Mouse (Mus musculus) mouse trophoblast stem cell (cell line): ENCODE measurements around the gene Sall4.
"Not testable (repeated sequence)": the region's sequence is repeated elsewhere in the genome, so short reads cannot be mapped to it uniquely, and the experiment has no call there.

Experiments used
- in situ Hi-C, 2 experiments: fragments of 300-500 bp; cut with MseI, MboI; formaldehyde crosslinking; loops; 2 replicates in 1 of 2; 3 replicates in 1 of 2; pipeline ENCODE4 v1.15.1; 2025

Gene Sall4

DNA sequence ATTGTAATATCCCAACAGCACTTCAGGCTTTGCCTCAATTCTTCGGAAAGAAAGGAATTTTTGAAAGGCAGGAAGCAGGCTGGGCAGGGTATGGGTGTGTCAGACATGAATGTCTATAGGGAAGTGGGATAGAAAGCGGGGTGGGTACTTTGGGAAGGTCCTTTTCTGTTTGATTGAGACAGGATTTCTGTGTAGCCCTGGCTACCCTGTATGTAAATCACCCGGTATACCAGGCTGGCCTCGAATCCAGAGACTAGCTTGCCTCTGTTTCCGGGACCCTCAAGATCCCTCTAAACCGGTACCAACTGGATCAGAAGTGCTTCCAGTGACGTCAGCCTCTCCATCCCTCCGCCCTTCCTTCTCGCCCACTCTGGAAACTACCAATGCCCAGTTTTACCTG, 6.6 kb downstream of the Sall4 start:
- in situ Hi-C loops, result loop anchor here in 1 of 2 experiments (25.0 kb wide), 1 partner anchor 101 kb away; no protein-coding TSS in a partner anchor

DNA sequence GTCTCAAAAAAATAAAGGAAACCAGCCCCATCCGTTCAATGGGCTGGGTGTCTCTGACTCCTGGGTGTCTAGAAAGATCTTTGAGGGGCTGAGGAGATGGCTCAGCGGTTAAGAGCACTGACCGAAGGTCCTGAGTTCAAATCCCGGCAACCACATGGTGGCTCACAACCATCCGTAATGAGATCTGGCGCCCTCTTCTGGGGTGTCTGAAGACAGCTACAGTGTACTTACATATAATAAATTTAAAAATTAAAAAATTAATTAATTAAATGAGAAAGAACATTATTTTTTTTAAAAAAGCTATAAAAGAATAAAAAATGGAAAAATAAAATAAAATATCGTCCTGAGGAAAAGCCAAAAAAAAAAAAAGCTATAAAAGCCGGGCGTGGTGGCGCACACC, 23.3 kb downstream of the Sall4 start:
- in situ Hi-C loops, result not testable (repeated sequence)

DNA sequence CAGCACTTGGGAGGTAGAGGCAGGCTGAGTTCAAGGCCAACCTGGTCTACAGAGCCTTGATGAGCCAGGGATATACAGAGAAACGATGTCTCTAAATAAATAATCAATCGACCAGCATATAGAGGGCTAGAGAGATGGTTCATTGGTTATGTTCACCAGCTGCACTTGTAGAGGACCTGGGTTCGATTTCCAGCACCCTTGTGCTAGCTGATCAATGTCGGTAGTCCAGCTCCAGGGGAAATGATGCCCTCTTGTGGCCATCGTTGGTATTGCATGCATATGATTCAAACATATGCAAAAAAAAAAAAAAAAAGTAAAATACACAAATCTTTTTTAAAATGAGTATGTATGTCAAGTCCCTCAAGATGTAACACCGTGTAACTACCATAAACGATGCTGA, 25.1 kb downstream of the Sall4 start:
- in situ Hi-C loops, result no loop called here

DNA sequence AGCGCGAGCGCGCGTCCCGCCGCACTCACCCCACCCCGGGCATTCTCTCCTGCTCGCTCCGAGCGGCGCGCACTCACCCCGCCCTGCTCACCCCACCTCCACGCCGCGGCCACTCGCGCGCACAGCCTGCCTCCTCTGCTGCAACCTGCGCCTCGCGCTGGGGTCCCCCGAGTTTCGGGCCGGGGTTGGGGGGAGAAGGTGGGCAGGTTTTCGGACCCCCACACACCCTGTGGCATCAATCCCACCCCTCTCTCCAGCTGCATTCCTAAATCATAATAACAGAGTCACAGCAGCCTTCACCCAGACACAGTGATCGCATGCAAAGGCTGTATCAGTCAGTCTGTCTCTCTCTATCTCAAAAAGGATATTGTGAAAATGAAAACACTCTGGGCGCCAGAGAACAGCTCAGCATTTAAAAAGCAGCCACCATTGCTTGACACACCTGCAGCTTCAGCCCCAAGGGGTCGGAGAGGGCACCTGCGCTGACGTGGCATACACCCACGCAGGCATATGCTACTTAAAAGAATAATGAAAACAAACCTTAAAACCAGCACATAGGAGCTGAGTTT, 25.6 kb downstream of the Sall4 start, which contains the start of gene Atp9a:
TSS of gene Atp9a (minus strand) at position 351 of the 569 bp plus-strand sequence.
- in situ Hi-C loops, result no loop called here

DNA sequence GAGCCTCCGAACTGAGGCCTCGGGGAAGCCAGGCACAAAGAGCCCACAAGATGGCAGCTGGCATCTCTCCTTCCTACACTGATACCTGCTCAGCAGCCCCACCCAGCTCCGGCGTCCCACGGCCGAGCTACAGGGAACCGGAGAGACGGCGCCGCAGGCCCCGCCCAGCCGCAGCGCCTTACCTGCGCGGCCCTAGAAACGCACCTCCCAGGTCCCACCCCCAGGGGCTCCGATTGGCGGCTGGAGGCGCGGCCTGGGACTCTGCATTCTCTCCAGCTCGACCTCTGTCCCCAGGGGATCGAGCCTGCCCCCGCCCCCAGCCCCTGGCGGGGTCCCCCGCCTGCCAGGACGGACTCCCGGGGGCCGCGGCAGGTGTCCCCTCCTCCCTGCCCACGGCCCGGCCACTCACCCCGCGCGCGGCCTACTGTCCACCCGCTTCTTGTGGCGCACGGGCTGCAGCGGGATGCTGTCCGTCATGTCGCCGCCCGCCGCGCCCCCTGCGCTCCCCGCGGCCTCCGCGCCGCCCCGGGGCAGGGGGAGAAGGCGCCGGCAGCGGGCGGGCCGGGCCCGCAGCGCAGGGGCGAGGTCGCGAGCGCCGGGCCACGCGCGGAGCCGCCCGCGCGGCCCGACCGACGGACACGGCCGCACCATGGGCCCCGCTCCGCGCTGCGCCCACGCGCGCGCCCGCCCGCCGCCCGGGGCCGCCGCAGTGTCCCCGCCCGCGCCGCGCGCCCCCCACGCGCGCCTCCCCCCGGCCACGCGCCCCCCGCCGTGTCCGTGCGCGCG, 26.3 kb downstream of the Sall4 start:
- in situ Hi-C loops, result no loop called here

DNA sequence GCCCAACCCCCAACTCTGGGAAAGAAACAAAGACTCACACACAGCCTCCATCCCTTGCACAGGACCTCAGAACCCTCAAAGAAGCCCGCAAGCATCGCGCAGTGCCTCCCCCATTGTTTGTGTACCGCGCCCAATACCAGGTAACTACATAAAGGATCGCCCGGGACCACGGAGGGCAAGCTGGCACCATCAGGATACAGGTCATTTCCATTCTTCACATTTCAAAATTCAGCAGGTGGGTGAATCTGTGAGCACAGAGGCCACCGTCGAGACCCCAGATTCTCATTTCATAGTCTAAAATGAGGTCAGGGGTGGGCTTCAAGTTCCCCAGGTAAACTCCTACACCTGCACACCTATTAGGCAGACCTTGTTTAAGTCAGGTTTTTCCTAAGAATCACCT, 27.2 kb downstream of the Sall4 start:
- in situ Hi-C loops, result no loop called here

DNA sequence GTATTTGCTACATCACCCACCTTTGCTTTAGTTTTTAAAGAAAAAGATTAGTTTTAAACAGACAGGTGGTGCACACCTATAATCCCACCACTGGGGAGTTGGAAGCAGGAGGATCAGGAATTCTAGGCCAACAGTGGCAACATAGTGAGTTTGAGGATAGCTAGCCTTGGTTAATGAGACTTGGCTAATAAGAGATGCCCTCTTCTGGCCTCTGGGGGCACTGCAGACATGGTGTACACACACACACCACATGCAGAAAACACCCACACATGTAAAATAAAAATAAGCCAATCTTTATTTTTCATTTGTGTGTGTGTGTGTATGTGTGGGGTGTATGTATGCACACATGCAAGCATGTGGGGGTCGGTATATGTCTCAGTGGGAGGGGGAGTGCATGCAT, 28.9 kb downstream of the Sall4 start:
- in situ Hi-C loops, result no loop called here

DNA sequence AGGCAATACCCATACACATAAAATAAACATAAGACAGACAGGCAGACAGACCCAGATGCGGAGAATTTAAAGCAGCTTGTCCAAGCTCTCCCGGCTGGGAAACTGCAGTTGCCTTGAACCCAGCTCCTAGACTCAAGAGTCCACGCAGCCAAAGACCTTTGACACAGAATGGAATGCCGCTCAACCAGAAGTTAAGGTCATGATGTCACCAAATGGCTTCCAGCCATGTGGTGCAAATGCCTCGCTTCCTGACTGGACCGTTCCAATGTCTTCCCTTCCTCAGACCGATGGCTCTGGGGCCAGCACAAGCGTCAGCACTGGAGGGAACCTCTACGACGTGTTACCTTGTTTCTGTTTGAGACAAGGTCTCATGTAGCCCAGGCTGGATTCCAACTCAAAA, 29.9 kb downstream of the Sall4 start:
- in situ Hi-C loops, result no loop called here

DNA sequence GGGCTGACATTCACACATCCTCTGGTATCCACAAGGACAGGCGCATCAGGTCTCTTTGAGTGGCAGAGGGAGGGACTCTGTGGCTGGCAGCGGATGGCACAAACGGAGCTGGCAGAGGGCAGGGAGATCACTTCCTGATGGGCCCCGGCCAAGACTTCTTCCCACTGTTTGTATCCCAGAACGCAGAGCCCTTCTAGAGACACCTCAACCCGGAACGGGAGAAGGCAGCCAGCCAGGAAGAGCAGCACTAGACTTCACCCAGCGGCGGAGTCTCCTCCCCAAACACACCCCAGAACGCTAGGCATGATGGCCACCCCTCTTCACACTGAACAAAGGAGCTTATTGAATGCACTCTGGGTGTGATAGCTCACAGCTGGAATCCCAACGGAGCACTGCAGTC, 33.7 kb downstream of the Sall4 start:
- in situ Hi-C loops, result loop anchor here in 1 of 2 experiments (5.0 kb wide), 1 partner anchor 42 kb away; no protein-coding TSS in a partner anchor

DNA sequence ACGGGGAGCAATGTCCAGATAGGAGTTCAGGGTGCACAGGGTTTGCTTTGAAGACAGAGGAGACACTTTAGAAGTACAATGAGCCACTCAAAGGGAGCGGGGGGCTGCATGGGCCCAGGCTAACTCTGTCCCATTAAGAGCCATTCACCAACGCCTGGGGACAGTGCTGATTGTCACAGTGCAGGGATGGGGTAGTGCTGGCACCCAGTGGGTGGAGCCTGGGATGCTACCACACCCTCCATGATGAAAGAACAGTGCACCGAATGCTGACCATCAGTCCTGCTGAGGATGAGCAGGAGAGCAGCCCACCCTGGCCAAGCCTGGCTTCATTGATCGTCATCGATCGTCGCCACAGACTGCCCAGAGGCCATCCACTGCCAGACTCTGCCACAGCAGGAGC, 36.5 kb downstream of the Sall4 start:
- in situ Hi-C loops, result loop anchor here in 1 of 2 experiments (5.0 kb wide), 1 partner anchor 39 kb away; no protein-coding TSS in a partner anchor

DNA sequence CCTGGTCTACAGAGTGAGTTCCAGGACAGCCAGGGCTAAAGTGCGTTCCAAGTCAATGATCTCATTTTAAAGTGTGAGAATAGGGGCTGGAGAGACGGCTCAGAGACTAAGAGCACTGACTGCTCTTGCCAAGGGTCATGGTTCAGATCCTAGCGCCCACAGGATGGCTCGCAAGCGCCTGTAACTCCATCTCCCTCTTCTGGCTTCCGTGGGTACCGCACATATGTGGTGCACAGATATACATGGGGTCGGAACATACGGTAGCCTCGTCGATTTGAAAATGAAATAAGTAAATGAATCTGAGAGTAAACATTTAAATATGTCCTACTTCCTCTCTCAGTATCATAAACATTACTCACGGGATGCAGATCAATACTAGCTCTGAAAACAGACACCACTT, 38.0 kb downstream of the Sall4 start:
- in situ Hi-C loops, result loop anchor here in 1 of 2 experiments (5.0 kb wide), 1 partner anchor 37 kb away; no protein-coding TSS in a partner anchor

DNA sequence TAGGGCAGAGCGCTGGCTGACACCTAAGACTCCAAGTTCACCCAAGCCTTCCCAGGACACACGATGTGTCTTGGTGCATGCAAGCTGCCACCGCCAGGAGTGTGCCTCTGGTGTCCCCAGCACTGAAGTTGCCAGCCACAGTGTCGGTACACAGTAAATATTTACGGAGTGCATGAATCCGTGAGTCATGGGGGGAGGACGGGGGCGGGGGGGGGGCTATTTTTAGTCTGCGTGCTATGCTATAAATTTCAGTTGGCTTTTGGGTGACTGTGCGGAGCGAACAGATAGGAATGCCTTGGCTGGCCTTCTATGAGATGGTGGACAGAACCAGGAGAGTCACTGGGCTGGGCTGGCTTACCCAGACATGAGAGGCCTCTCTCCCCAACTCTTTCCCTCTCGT, 39.7 kb downstream of the Sall4 start:
- in situ Hi-C loops, result no loop called here

DNA sequence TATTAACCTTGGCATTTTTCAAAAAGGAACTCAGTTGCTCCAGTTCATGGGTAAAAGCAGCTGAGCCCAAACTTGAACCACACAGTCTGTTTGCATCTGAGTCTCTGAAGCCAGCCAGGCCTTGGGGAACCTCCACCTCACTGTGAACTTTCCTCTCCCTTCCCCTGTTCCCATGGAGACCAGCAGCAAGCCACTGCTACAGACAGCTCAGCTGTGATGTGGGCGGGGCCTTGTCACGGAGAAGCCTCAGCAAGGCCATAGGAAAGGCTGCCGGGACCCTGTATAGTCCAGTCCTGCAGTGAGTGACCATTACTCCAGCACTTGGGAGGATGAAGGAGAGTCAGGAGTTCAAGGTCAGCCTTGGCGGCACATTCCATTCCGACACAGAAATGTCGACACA, 41.7 kb downstream of the Sall4 start:
- in situ Hi-C loops, result no loop called here

DNA sequence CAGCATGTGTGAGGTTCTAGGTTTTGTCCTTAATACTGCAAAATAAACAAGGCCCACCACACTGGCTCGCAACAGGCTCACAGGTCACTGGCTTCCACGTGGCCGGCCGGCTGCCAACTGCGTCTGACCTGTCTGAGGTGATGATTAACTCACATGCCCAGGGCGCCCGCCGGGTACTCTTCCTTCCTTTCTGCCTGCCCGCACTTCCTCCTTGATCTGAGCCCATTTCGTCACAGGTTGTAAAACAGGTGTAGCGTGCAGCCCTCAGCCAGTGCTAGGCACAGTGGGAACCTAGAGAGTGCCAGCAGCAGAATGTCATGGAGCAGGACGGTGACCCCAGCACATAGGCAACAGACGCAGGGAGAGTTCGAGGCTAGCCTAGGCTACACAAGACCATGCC, 46.4 kb downstream of the Sall4 start:
- in situ Hi-C loops, result no loop called here

DNA sequence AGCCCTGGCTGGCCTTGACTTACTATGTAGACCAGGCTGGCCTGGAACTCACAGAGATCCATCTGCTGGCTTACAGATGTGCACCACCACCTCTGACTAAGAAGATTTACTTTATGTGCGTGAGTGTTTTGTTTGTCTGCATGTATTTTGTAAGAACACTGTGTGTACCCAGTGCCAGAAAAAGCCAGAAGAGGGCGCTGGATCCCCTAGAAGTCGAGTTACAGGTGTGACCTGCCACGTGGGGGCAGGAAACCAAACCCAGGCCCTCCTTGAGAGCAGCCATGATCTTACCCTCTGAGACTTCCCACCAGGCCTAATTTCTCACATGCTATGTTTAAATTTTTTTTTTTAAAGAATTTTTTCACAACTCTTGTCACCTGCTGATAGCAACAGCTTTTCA, 48.0 kb downstream of the Sall4 start:
- in situ Hi-C loops, result no loop called here

DNA sequence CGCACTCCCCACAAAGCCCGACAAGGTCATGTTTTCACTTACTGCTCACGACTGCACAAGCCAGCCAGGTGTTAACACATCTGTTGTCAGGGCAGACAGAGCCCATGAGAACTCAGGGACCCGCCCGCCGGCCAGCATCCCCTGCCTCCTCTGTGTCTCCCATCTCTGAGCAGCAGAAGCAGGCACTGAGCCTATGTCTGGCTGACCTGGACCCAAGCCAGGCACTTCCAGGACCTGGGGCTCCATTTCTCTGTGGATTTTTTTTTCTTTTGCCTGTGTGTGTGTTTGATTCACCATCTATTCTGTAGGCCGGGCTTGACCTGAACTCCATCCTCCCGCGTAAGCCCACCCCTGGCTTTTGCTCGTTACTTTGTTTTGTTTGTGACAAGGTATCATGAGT, 49.0 kb downstream of the Sall4 start:
- in situ Hi-C loops, result no loop called here

DNA sequence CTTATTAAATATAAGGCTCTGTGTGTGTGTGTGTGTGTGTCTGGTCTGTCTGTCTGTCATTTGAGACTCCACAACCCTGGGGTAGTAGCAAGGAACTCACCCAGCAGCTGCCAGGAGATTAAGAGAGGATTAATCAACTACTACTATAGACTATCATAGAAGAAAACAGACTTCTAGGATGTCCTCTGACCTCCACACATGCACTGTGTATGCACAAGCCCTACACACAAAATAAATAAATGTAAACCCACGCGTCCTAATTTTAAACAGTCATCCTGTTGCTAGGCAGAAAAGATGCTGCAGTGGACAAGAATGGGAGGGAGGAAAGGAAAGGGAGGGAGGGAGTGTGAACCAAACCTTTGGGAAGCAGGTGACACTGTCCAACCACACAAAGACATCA, 49.5 kb downstream of the Sall4 start:
- in situ Hi-C loops, result no loop called here

DNA sequence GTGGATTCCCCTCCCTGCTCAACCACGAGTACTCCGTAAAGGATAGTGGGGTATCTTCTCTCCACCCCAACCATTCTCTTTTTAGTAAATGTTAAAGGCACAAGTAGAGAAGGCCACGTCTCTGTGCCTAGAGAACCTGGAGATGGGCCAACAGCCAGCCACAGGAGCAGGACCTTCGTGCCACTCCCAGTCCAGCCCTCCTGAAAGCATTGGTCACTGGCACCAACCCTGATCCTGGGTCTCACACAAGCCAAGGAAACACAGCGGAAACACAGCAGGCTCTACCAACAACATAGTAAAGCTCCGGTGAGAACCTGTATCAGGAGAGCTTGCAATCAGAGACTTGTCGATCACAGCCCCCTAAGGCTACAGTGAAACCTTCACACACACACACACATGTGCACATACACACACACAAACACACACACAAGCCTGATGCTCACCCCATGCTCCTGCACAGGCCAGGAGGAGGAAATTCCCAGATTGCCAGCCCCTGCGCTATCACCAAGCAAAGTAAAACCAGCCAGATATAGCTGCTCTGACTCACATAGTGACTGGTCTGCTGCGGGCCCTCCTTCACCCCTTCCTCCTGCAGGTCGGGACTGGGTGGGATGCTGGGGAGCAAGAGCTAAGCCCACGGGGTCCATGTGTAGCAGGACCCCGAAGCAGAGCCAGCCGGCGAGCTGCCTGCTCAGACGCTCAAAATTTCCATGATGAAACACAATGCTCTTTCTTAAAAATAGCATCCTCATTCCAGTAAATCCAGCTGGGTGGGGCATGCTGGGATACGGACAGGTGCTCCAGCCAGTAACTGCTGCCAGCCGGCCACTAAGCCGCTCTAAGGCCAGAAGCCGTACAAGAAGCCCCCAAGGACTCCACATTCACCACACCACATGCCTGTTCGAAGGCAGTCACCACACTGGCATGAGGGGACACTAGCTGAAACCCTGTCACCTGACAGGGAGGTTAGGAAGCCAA, 55.3 kb downstream of the Sall4 start:
- in situ Hi-C loops, result no loop called here

DNA sequence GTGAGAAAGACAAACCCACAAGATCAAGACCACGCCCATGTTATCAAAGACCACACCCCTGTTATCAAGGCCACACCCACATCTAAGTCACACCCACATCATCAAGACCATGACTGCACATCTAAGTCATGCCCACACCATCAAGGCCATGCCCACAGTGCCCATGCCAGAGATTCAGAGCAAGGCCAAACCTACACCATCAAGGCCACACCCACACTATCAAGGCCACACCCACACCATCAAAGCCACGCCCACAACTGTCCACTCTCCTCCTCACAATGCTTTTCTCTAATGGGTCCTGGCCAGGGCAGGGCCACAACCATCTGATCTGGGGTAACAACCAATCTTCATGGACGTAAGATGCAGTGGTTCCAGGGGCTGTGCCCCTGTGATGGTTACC, 56.8 kb downstream of the Sall4 start:
- in situ Hi-C loops, result no loop called here

DNA sequence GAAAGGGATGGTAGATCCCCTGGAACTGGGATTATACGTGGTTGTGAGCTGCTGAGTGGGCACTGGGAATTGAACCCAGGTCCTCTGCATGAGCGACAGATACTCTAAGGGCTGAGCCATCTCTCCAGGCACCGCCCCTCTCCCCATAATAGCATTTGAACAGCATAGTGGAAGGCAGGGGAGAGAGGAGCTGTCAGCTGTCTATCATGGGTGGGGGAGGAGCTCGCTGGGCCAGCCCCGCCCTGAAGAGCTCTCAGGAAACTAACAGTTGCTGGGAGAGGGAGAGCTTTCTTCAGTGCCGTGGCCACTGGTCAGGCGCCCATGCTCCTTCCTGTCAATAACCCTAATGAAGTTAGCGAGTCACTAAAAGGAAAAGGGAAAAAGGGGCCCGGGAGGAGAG, 60.0 kb downstream of the Sall4 start:
- in situ Hi-C loops, result no loop called here

DNA sequence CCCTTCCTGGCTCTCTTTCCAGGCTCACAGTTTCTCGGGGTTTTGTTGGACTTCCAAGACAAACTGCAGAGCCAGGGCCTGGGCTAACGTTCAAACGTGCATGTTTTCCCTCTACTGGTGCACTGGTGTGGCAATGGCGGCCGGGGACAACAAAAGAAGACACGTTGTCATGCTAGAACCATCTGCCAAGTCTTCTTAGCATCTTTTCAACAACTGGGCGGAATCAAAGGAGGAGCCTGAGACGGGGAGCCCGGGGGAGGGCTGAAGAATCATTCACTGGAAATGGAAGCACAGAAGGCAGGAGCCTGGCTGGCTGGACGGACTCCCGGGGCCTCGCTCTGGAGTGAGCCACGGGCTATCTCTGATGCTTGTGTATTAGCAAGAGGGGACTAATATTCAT, 65.5 kb downstream of the Sall4 start:
- in situ Hi-C loops, result no loop called here
